Mouse (Mus musculus): ENCODE data around the gene Megf11.
"Not testable (repeated sequence)": the region's sequence is repeated elsewhere in the genome, so short reads cannot be mapped to it uniquely, and the experiment has no call there.

- not testable (repeated sequence) for TF ChIP-seq GATA1 (IDR thresholded peaks at IDR 0.05; ENCODE audit: borderline replicate concordance, low read length); FLI1 (IDR thresholded peaks at IDR 0.05; ENCODE audit: low read length)
Observed at GRCm38 (mm10) chr9:64710291-64710690, 324.9 kb downstream of the Megf11 start.

All from megakaryocyte, embryonic 14.5 days (primary cell).